Mouse (Mus musculus): ENCODE measurements around the gene Lpin2. TPM values are rescaled to one million over a fixed set of nuclear protein-coding genes. Genes with fewer than 3 reads are reported as not detected.

Lpin2 gene
- polyA plus RNA-seq, 1 experiment from 2014 or later = 34.5 TPM

- no peak overlapping the region for H3K4me3 ChIP-seq
- H3K36me3 ChIP-seq = no peaks in the 10 kb centered on the region
- 86% methylated on average over 11 of the region's 11 CpGs for WGBS
- no peak overlapping the region for H3K27ac ChIP-seq (replicated peaks)
- peaks cover 24% of the 10 kb centered on the region for H3K27me3 ChIP-seq (ENCODE audit: low read depth, poor library complexity, severe bottlenecking)
- DNase-seq (ENCODE audit: low spot score) = no peak
- no peaks in the 10 kb centered on the region for H3K9me3 ChIP-seq (replicated peaks)
- H3K4me1 ChIP-seq = peaks cover 20% of the 10 kb centered on the region
These were observed 2.6 kb upstream of the Lpin2 start for GRCm38 (mm10) chr17:71179551-71180309.

DNA sequence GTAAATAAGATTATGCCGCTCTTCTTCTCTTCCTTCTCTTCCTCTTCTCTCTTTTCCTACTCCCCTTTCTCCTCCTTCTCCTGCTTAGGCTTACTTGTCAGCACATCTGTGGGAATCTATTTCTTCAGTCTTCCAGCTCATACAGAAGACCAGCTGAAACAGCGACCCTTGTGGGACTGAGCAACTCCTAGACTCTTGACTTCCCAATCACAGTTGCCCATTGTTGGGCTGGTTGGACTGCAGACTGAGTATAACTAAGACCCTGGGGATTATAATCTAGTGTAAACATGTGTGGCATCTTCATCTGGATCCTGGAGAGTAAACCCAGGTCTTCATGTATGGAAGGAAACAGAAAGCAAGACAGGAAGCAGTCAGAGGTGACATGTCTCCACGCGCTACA, 1.8 kb upstream of the Lpin2 start:
- Histone ChIP-seq H3K9me3 (replicated peaks) (no peaks in the 10 kb centered on the region), H3K27ac (replicated peaks) (no peak overlapping the region), H3K27me3 (ENCODE audit: low read depth, poor library complexity, severe bottlenecking) (peaks cover 24% of the 10 kb centered on the region), H3K4me3 (no peak overlapping the region), H3K36me3 (no peaks in the 10 kb centered on the region), H3K4me1 (peaks cover 29% of the 10 kb centered on the region)
- no peak for DNase-seq (ENCODE audit: low spot score)
- WGBS = 94% methylated on average over 4 of the region's 4 CpGs

GRCm38 (mm10) chr17:71182871-71183656, 704 bp downstream of the Lpin2 start:
- Histone ChIP-seq H3K27me3 (ENCODE audit: low read depth, poor library complexity, severe bottlenecking) (peaks cover 24% of the 10 kb centered on the region), H3K36me3 (no peaks in the 10 kb centered on the region)
- WGBS = under 1% methylated on average over 70 of the region's 71 CpGs

GRCm38 (mm10) chr17:71183657-71184261, 1.4 kb downstream of the Lpin2 start:
- Histone ChIP-seq H3K4me3 (peak overlapping the region; percentile 87), H3K9me3 (replicated peaks) (no peaks in the 10 kb centered on the region), H3K27me3 (ENCODE audit: low read depth, poor library complexity, severe bottlenecking) (peaks cover 24% of the 10 kb centered on the region), H3K4me1 (peaks cover 27% of the 10 kb centered on the region), H3K36me3 (no peaks in the 10 kb centered on the region), H3K27ac (replicated peaks) (peak overlapping the region; percentile 98)
- peak; percentile 65 for DNase-seq (ENCODE audit: low spot score)
- WGBS = under 1% methylated on average over 79 of the region's 79 CpGs

More at GRCm38 (mm10) chr17:71182871-71183656, 704 bp downstream of the Lpin2 start:
- peak; percentile 93 for DNase-seq (ENCODE audit: low spot score)
- Histone ChIP-seq H3K27ac (replicated peaks) (peak overlapping the region; percentile 98), H3K4me1 (peaks cover 27% of the 10 kb centered on the region), H3K4me3 (peak overlapping the region; percentile 87), H3K9me3 (replicated peaks) (no peaks in the 10 kb centered on the region)

GRCm38 (mm10) chr17:71184356-71185111, 2.2 kb downstream of the Lpin2 start:
- DNase-seq (ENCODE audit: low spot score) = peak; percentile 39
- no peaks in the 10 kb centered on the region for H3K9me3 ChIP-seq (replicated peaks)
- no peaks in the 10 kb centered on the region for H3K36me3 ChIP-seq
- H3K4me3 ChIP-seq = peak overlapping the region; percentile 87
- peaks cover 21% of the 10 kb centered on the region for H3K27me3 ChIP-seq (ENCODE audit: low read depth, poor library complexity, severe bottlenecking)
- peak overlapping the region; percentile 98 for H3K27ac ChIP-seq (replicated peaks)
- 16% methylated on average over 22 of the region's 22 CpGs for WGBS
- peaks cover 27% of the 10 kb centered on the region for H3K4me1 ChIP-seq

GRCm38 (mm10) chr17:71185368-71185767, 3.0 kb downstream of the Lpin2 start:
- peaks cover 21% of the 10 kb centered on the region for H3K27me3 ChIP-seq (ENCODE audit: low read depth, poor library complexity, severe bottlenecking)
- DNase-seq (ENCODE audit: low spot score) = no peak
- H3K4me3 ChIP-seq = peak overlapping the region; percentile 87
- no peaks in the 10 kb centered on the region for H3K36me3 ChIP-seq
- peaks cover 27% of the 10 kb centered on the region for H3K4me1 ChIP-seq
- H3K27ac ChIP-seq (replicated peaks) = no peak overlapping the region
- 62% methylated on average over 1 of the region's 1 CpGs for WGBS
- H3K9me3 ChIP-seq (replicated peaks) = no peaks in the 10 kb centered on the region

DNA sequence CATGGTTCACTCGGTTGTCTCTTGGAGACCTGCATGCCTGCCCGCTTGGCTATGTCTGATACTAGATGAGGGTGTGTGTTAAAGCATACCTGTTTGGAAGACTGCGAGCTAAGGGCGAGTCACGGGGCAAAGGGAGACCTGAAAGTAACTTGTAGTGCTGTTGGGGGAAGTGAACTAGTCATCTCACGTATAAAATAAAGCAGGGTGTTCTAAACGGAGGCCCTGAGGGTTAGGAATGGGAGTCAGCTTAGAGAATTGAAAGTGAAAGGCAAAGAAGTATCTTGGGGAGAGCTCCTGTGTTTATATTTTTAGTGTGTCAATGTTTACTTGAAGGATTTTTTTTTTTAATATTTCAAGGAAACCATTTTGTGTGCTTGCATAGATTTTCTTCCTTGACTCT, 8.2 kb downstream of the Lpin2 start:
- Histone ChIP-seq H3K36me3 (peaks cover 5% of the 10 kb centered on the region; the same call in 1 of the 2 replicates), H3K27me3 (ENCODE audit: low read depth, poor library complexity, severe bottlenecking) (no peaks in the 10 kb centered on the region), H3K4me3 (no peak overlapping the region), H3K9me3 (replicated peaks) (peaks cover 12% of the 10 kb centered on the region; the same call in 1 of the 2 replicates), H3K4me1 (peaks cover 10% of the 10 kb centered on the region), H3K27ac (replicated peaks) (no peak overlapping the region)
- no peak for DNase-seq (ENCODE audit: low spot score)
- WGBS = 95% methylated on average over 7 of the region's 7 CpGs

- DNase-seq (ENCODE audit: low spot score) = no peak
- Histone ChIP-seq H3K4me3 (no peak overlapping the region), H3K36me3 (peaks cover 5% of the 10 kb centered on the region; the same call in 1 of the 2 replicates), H3K4me1 (peaks cover 7% of the 10 kb centered on the region; the same call in 1 of the 2 replicates), H3K27me3 (ENCODE audit: low read depth, poor library complexity, severe bottlenecking) (no peaks in the 10 kb centered on the region), H3K9me3 (replicated peaks) (peaks cover 12% of the 10 kb centered on the region; the same call in 1 of the 2 replicates), H3K27ac (replicated peaks) (no peak overlapping the region)
- 94% methylated on average over 2 of the region's 2 CpGs for WGBS
These were observed 8.7 kb downstream of the Lpin2 start for GRCm38 (mm10) chr17:71191063-71191462.

DNA sequence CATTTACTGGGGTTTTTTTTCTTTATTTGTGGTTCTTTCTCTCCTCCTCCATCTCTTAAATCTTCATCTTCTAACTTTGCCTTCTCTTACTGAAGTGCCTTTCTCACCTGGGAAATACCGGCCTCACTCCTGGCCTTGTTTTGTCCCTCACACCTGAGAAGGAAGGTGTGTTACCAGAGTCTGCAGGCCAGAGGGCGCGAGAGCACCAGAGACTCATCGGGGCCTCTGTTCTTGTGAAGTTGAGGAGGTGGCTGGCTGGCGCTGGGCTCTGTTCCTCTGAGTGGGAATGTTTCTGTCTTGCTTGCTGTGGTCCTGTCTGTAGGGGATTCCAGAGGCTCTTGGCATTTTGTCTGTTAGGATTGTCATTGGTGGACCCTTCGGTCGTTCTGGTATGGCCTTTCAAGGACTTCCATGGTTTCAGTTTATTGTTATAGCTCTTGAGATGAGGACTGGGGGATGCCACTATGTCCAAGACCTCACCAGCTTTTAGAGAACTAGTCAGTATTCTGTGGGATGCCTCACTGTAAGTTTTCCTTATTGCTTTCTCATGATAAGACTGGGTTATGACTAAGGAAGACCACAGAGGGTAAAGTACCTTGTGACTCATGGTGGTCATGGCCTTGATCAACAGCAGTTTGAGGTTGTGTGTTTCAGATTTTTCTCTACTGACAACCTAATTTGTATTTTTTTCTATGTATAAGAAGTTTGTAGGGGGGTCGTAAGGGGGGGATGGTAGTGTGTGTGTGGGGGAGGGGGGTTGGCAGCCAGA, 9.5 kb downstream of the Lpin2 start:
- WGBS = 73% methylated on average over 8 of the region's 8 CpGs
- H3K4me1 ChIP-seq = peaks cover 7% of the 10 kb centered on the region; the same call in 1 of the 2 replicates
- H3K36me3 ChIP-seq = peaks cover 5% of the 10 kb centered on the region; the same call in 1 of the 2 replicates
- DNase-seq (ENCODE audit: low spot score) = no peak
- H3K27ac ChIP-seq (replicated peaks) = no peak overlapping the region
- no peaks in the 10 kb centered on the region for H3K27me3 ChIP-seq (ENCODE audit: low read depth, poor library complexity, severe bottlenecking)
- peaks cover 12% of the 10 kb centered on the region; the same call in 1 of the 2 replicates for H3K9me3 ChIP-seq (replicated peaks)
- H3K4me3 ChIP-seq = no peak overlapping the region

GRCm38 (mm10) chr17:71193019-71193418, 10.7 kb downstream of the Lpin2 start:
- 83% methylated on average over 1 of the region's 1 CpGs for WGBS

GRCm38 (mm10) chr17:71193485-71193884, 11.1 kb downstream of the Lpin2 start:
- DNase-seq (ENCODE audit: low spot score) = no peak
- Histone ChIP-seq H3K36me3 (peaks cover 5% of the 10 kb centered on the region; the same call in 1 of the 2 replicates), H3K4me1 (peaks cover 7% of the 10 kb centered on the region; the same call in 1 of the 2 replicates), H3K9me3 (replicated peaks) (peaks cover 12% of the 10 kb centered on the region; the same call in 1 of the 2 replicates), H3K27me3 (ENCODE audit: low read depth, poor library complexity, severe bottlenecking) (no peaks in the 10 kb centered on the region), H3K4me3 (no peak overlapping the region), H3K27ac (replicated peaks) (no peak overlapping the region)
- WGBS = 90% methylated on average over 1 of the region's 1 CpGs

More at GRCm38 (mm10) chr17:71193019-71193418, 10.7 kb downstream of the Lpin2 start:
- H3K27ac ChIP-seq (replicated peaks) = no peak overlapping the region
- peaks cover 7% of the 10 kb centered on the region; the same call in 1 of the 2 replicates for H3K4me1 ChIP-seq
- H3K4me3 ChIP-seq = no peak overlapping the region
- H3K9me3 ChIP-seq (replicated peaks) = peaks cover 12% of the 10 kb centered on the region; the same call in 1 of the 2 replicates
- H3K36me3 ChIP-seq = peaks cover 5% of the 10 kb centered on the region; the same call in 1 of the 2 replicates
- no peaks in the 10 kb centered on the region for H3K27me3 ChIP-seq (ENCODE audit: low read depth, poor library complexity, severe bottlenecking)
- no peak for DNase-seq (ENCODE audit: low spot score)
